Mouse (Mus musculus): ENCODE results near the gene Prrg3.
"Not testable (repeated sequence)": the region's sequence is repeated elsewhere in the genome, so short reads cannot be mapped to it uniquely, and the experiment has no call there.

GRCm38 (mm10) chrX:71977681-71978080 lies 15.3 kb downstream of the Prrg3 start:
- not testable (repeated sequence) for TF ChIP-seq POLR2A (IDR thresholded peaks at IDR 0.05; ENCODE audit: low read depth, low read length); CTCF (IDR thresholded peaks at IDR 0.05; ENCODE audit: extremely low read depth, insufficient read depth, insufficient read length, insufficient replicate concordance)

Measured in spleen, adult 2 months (tissue).